12 mouse cellular contexts compared by ENCODE assay signal in genomic region chr2:13391018-13391417, GRCm38 (mm10).
DNase-seq lines count a peak whose midpoint lies in the region; ATAC-seq and TF ChIP-seq lines count a peak whose summit lies in the region.
"Had no signal": no experiment of that assay in that cellular context is flagged by ENCODE, and none has a peak within 500 bp of the region (broad histone marks: within the 10 kb centered on the region; RNA-seq: fewer than 3 reads in every experiment).

No protein-coding gene starts in this region.

- no peak overlapping the region for H3K4me2 ChIP-seq in lung, embryonic 15.5 days
- no peak overlapping the region for H3K4me2 ChIP-seq in heart, embryonic 15.5 days
- H3K4me2 ChIP-seq: limb, embryonic 13.5 days; stomach, embryonic 15.5 days had no signal

- TF ChIP-seq CTCF in heart, adult 2 months (IDR thresholded peaks at IDR 0.05) = no peak

- no peak for DNase-seq in heart, adult 2 months
- no peak for DNase-seq in heart, postnatal 36 days
- DNase-seq in lung, postnatal 14 days = no peak
- DNase-seq in adrenal gland, adult 2 months = no peak
- no peak for DNase-seq in left cerebral cortex, postnatal 14 days (ENCODE audit: low spot score in 2 of 2)
- DNase-seq: B cell, adult 2 months; gastrocnemius, postnatal 25 days had no signal

- TF ChIP-seq POLR2A in heart, adult 2 months (IDR thresholded peaks at IDR 0.05; ENCODE audit: insufficient read depth, low read depth, low read length) = peak; percentile 65; the same call in 1 of the 2 replicates

- H3K4me1 ChIP-seq in heart, adult 2 months (ENCODE audit: control insufficient read depth, insufficient read depth, low read length) = peaks cover 15% of the 10 kb centered on the region
- peaks cover 13% of the 10 kb centered on the region; the same call in 1 of the 2 replicates for H3K4me1 ChIP-seq in lung, embryonic 15.5 days
- peaks cover 13% of the 10 kb centered on the region for H3K4me1 ChIP-seq in heart, embryonic 15.5 days (replicated peaks)
- H3K4me1 ChIP-seq: stomach, embryonic 15.5 days had no signal

- no peak for TF ChIP-seq EP300 in heart, adult 2 months (IDR thresholded peaks at IDR 0.05; ENCODE audit: insufficient read depth, low read depth, low read length)

- H3K79me2 ChIP-seq in heart, adult 2 months (replicated peaks; ENCODE audit: control insufficient read depth, insufficient read depth, low read length) = no peaks in the 10 kb centered on the region

- no peak for ATAC-seq in lung, embryonic 15.5 days (ENCODE audit: borderline replicate concordance, extremely low read depth, low FRiP score, low TSS enrichment)
- peak; percentile 64; the same call in 1 of the 2 replicates for ATAC-seq in heart, embryonic 15.5 days (replicated peaks; ENCODE audit: insufficient number of reproducible peaks, insufficient read depth, low FRiP score, low read depth)
- peak; percentile 76 for ATAC-seq in megakaryocyte progenitor cell, adult 5-6 weeks (replicated peaks; ENCODE audit: poor library complexity)

- intact Hi-C loops in heart, adult 2 months (cut with DNase I) = loop anchor here (1.0 to 5.0 kb wide), 2 partner anchors 22 to 181 kb away; partner anchors contain the start of gene Vim
- intact Hi-C loops in heart, postnatal 36 days (cut with DNase I) = no loop called here
- intact Hi-C loops in left cerebral cortex, postnatal 14 days (cut with DNase I) = loop anchor here (10.0 kb wide), 1 partner anchor 184 kb away; the partner anchor contains the start of gene Vim

- no peaks in the 10 kb centered on the region for H3K27me3 ChIP-seq in heart, adult 2 months (ENCODE audit: control insufficient read depth, insufficient read depth, low read length)
- no peaks in the 10 kb centered on the region for H3K27me3 ChIP-seq in lung, embryonic 15.5 days
- H3K27me3 ChIP-seq in heart, embryonic 15.5 days = no peaks in the 10 kb centered on the region
- H3K27me3 ChIP-seq: limb, embryonic 13.5 days; stomach, embryonic 15.5 days had no signal

- 23% methylated on average over 3 of the region's 3 CpGs for WGBS in heart, adult 2 months
- WGBS in lung, embryonic 15.5 days = 16% methylated on average over 3 of the region's 3 CpGs
- WGBS in heart, embryonic 15.5 days = 33% methylated on average over 3 of the region's 3 CpGs

- H3K36me3 ChIP-seq in heart, adult 2 months (ENCODE audit: control insufficient read depth, insufficient read depth, low read length) = peaks cover 15% of the 10 kb centered on the region
- H3K36me3 ChIP-seq in lung, embryonic 15.5 days = no peaks in the 10 kb centered on the region
- no peaks in the 10 kb centered on the region for H3K36me3 ChIP-seq in heart, embryonic 15.5 days
- H3K36me3 ChIP-seq: limb, embryonic 13.5 days; stomach, embryonic 15.5 days had no signal

- peak overlapping the region; percentile 48; the same call in 1 of the 2 replicates for H3K9ac ChIP-seq in heart, adult 2 months (ENCODE audit: low read depth, low read length)
- no peak overlapping the region for H3K9ac ChIP-seq in lung, embryonic 15.5 days
- H3K9ac ChIP-seq in heart, embryonic 15.5 days = no peak overlapping the region
- H3K9ac ChIP-seq: limb, embryonic 13.5 days; stomach, embryonic 15.5 days had no signal

- H3K27ac ChIP-seq in heart, adult 2 months = peak overlapping the region; percentile 74
- H3K27ac ChIP-seq in lung, embryonic 15.5 days = peak overlapping the region; percentile 62
- peak overlapping the region; percentile 78 for H3K27ac ChIP-seq in heart, embryonic 15.5 days
- H3K27ac ChIP-seq: limb, embryonic 13.5 days; stomach, embryonic 15.5 days had no signal

- H3K4me3 ChIP-seq in heart, adult 2 months = no peak overlapping the region
- H3K4me3 ChIP-seq in lung, embryonic 15.5 days = no peak overlapping the region
- H3K4me3 ChIP-seq in heart, embryonic 15.5 days = no peak overlapping the region
- H3K4me3 ChIP-seq: limb, embryonic 13.5 days; stomach, embryonic 15.5 days had no signal

- no peaks in the 10 kb centered on the region for H3K9me3 ChIP-seq in lung, embryonic 15.5 days
- no peaks in the 10 kb centered on the region for H3K9me3 ChIP-seq in heart, embryonic 15.5 days (replicated peaks)
- H3K9me3 ChIP-seq: limb, embryonic 13.5 days; stomach, embryonic 15.5 days had no signal
